Mouse (Mus musculus) colon, adult 2 months (tissue): ENCODE results near the gene Ern1. TPM values are rescaled to one million over a fixed set of nuclear protein-coding genes. Genes with fewer than 3 reads are reported as not detected.

ENCODE experiments used
- polyA plus RNA-seq: library from polyadenylated mRNA; depleted of rRNA; stranded (reverse); fragments of >200 nt; gene quantifications from 2 replicates; pipeline ENCODE4 v1.2.3, GENCODE M21; 2012; rRNA removed

The Ern1 gene
- 33.3 and 34.6 TPM in 2 replicates for polyA plus RNA-seq

DNA sequence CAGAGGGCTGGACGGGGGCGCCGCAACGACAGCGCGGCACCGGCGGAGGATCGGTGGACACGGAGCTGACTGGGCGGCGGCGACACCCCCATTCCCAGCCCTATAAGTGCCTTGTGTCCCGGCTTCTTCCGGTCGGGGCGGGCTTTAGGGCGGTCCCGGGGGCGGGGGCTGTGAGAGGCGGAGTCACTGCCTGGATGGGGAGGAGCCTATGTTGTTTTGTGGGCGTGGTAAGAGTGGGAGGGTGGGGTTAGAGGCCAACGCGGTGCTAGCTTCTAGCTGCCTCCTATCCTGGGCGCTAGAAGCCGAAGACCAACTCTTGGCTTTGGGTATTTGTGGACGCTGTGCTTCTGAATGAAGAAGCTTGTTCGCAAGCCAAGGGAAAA lies at the start of gene Ern1:
Gene Ern1, minus strand, starts transcription at position 120 of the 383 bp plus-strand sequence.

DNA sequence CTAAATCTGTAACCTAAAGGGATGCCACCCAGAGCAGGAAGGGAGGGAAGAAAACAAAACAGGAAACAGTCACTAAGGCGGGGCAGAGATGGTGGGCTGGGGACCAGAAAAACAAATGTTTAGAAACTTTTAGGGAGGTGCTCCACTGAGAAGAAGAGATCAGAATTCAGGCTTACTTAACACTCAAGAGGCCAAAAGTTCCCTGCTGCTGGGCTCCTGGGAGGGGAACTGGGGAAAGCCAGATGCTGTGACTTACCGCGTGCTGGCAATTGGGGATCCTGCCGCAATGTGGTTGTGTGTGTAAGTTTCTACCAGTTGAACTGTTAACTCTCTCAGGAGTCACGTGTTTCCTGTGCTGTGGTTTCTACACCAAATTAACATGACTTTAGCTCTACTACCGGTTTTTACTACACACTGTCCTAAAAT lies 99.8 kb downstream of the Ern1 start, which contains the start of gene Icam2:
Gene Icam2, minus strand, starts transcription at position 285 of the 426 bp plus-strand sequence.

DNA sequence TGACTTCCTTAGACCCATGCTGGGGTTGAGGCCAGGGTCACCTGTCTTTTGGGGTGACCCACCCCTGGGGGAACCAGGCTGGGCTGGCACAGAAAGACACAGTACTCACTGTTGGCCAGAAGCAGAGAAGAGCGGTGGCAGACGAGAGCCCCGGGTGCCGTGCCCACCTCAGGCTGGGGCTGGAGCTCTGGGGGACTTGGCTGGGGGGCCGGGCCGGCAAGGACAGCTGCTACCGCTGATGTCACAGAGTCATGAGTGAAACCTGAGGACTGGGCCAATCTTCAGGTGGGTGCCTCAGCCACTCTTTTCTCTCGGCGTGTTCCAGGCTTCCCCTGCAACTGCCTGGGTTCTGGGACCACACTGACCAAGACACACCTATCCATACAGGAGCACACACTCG lies 122.3 kb downstream of the Ern1 start, which contains the start of gene Prr29:
Gene Prr29, plus strand, starts transcription at position 107 of the 400 bp plus-strand sequence.

DNA sequence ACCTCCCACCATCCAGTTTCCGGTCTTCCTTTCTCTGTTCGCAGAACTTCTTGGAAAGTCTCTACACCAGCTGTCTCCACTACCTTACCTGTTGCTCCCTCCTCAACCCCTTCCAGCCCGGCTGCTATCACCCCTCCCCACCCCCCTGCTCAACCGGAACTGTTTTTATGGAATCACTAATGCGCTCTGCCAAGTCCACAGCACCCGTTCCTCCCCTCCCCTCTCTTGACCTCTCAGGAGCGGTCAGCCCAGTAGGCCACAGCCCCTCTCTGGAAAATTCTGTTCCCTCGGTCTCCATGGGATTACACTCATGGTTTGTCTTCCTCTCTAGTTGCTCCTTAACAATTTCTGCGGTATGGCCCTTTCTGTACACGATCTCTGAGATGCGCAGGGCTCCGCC lies 134.5 kb downstream of the Ern1 start, which contains the start of gene Scn4a:
Gene Scn4a, minus strand, starts transcription at position 101 of the 400 bp plus-strand sequence.

Other genes starting within 250 kb of the Ern1 start
- 7.0 and 8.9 TPM in 2 replicates for gene Ftsj3, start 231.8 kb downstream of the Ern1 start, polyA plus RNA-seq
- 24.4 and 25.3 TPM in 2 replicates for gene Psmc5, start 231.7 kb downstream of the Ern1 start, polyA plus RNA-seq
- 101 and 104 TPM in 2 replicates for gene Smarcd2, start 214.9 kb downstream of the Ern1 start, polyA plus RNA-seq
- not detected in 2 replicates for gene Tcam1, start 211.2 kb downstream of the Ern1 start, polyA plus RNA-seq
- not detected in 2 replicates for gene Gh, start 186.0 kb downstream of the Ern1 start, polyA plus RNA-seq
- 8.5 and 12.4 TPM in 2 replicates for gene Cd79b, start 173.1 kb downstream of the Ern1 start, polyA plus RNA-seq
- 0.06 and 0.16 TPM in 2 replicates for gene Scn4a, start 134.6 kb downstream of the Ern1 start, polyA plus RNA-seq
- gene Prr29, start 122.4 kb downstream of the Ern1 start, polyA plus RNA-seq, result 0.93 and 1.4 TPM in 2 replicates
- gene Icam2, start 99.8 kb downstream of the Ern1 start, polyA plus RNA-seq, result 6.7 and 10.9 TPM in 2 replicates
- gene Tex2, start 125.6 kb upstream of the Ern1 start, polyA plus RNA-seq, result 11.1 and 12.7 TPM in 2 replicates